Mouse (Mus musculus) MEL (cell line): ENCODE measurements around the gene Ring1. TPM values are rescaled to one million over a fixed set of nuclear protein-coding genes. Genes with fewer than 3 reads are reported as not detected.

Source experiments
- DNase-seq: peaks from one replicate; pipeline ENCODE4 v3.0.0; 2011; ENCODE audit warnings: low read depth, low spot score
- H3K27ac ChIP-seq: 2 replicates; pipeline ENCODE4 v1.5.1; 2012; ENCODE audit warnings: low read depth, mild to moderate bottlenecking, control low read depth, low read length, moderate library complexity; ENCODE audit not compliant: control insufficient read depth
- H3K27me3 ChIP-seq, 2 experiments: fragments of 150-350 bp in 1 of 2; sonication (generic) in 1 of 2; 2 replicates each; pipeline ENCODE4 v1.6.1; 2012; ENCODE audit warnings: low read length in 2 of 2, mild to moderate bottlenecking in 2 of 2, improper control_type of control experiment in 1 of 2, moderate library complexity in 1 of 2; ENCODE audit not compliant: insufficient read depth in 2 of 2, control insufficient read depth in 1 of 2
- H3K36me3 ChIP-seq, 2 experiments: 2 replicates each; pipeline ENCODE4 v1.6.1; 2012 to 2014; ENCODE audit warnings: low read length in 2 of 2, improper control_type of control experiment in 1 of 2, inconsistent platforms in 1 of 2, mild to moderate bottlenecking in 1 of 2; ENCODE audit not compliant: insufficient read depth in 2 of 2, control insufficient read depth in 1 of 2
- H3K4me1 ChIP-seq, 2 experiments: fragments of 150-350 bp in 1 of 2; sonication (generic) in 1 of 2; 2 replicates each; pipeline ENCODE4 v1.6.1; 2012; ENCODE audit warnings: low read length in 2 of 2, improper control_type of control experiment in 1 of 2, mild to moderate bottlenecking in 1 of 2; ENCODE audit not compliant: insufficient read depth in 2 of 2, control insufficient read depth in 1 of 2
- H3K4me3 ChIP-seq, 2 experiments: fragments of 150-350 bp in 1 of 2; sonication (generic) in 1 of 2; 2 replicates each; pipeline ENCODE4 v1.5.1; 2012; ENCODE audit warnings: low read depth in 2 of 2, low read length in 2 of 2, mild to moderate bottlenecking in 2 of 2, moderate library complexity in 2 of 2, control low read depth in 1 of 2, improper control_type of control experiment in 1 of 2; ENCODE audit not compliant: control insufficient read depth in 1 of 2, insufficient read depth in 1 of 2
- H3K79me2 ChIP-seq: 2 replicates; pipeline ENCODE4 v1.6.1; 2012; ENCODE audit warnings: mild to moderate bottlenecking, low read length, moderate library complexity; ENCODE audit not compliant: control insufficient read depth, poor library complexity, insufficient read depth
- H3K9ac ChIP-seq: 2 replicates; pipeline ENCODE4 v1.6.1; 2012; ENCODE audit warnings: low read depth, mild to moderate bottlenecking, control low read depth, low read length, moderate library complexity; ENCODE audit not compliant: control insufficient read depth, poor library complexity, severe bottlenecking
- H3K9me3 ChIP-seq: fragments of 150-350 bp; sonication (generic); replicated peaks from 2 replicates; pipeline ENCODE4 v1.6.1; 2012; ENCODE audit warnings: mild to moderate bottlenecking, low read length, improper control_type of control experiment, moderate library complexity; ENCODE audit not compliant: insufficient read depth
- BHLHE40 ChIP-seq: IDR thresholded peaks from 2 replicates; pipeline ENCODE4 v1.6.1; 2012; ENCODE audit warnings: low read depth, mild to moderate bottlenecking, inconsistent platforms, low read length, improper control_type of control experiment, borderline replicate concordance
- CHD2 ChIP-seq: IDR thresholded peaks from 2 replicates; pipeline ENCODE4 v1.6.1; 2011; ENCODE audit warnings: low read length, improper control_type of control experiment
- CTCF ChIP-seq, 3 experiments: IDR thresholded peaks in 2 of 3; conservative IDR thresholded peaks in 1 of 3; 2 replicates each; pipeline ENCODE4 v1.5.1; 2011 to 2012; ENCODE audit warnings: low read length in 3 of 3, low read depth in 2 of 3, mild to moderate bottlenecking in 2 of 3, improper control_type of control experiment in 1 of 3, inconsistent platforms in 1 of 3, mixed read lengths in 1 of 3, moderate library complexity in 1 of 3; ENCODE audit not compliant: control insufficient read depth in 1 of 3, insufficient read depth in 1 of 3, poor library complexity in 1 of 3, severe bottlenecking in 1 of 3
- ELF1 ChIP-seq: IDR thresholded peaks from 2 replicates; pipeline ENCODE4 v1.6.1; 2014; ENCODE audit warnings: low read depth, mild to moderate bottlenecking, inconsistent platforms, low read length, improper control_type of control experiment, moderate library complexity
- ETS1 ChIP-seq: IDR thresholded peaks from 2 replicates; pipeline ENCODE4 v1.6.1; 2012; ENCODE audit warnings: low read depth, mild to moderate bottlenecking, inconsistent platforms, low read length, improper control_type of control experiment, moderate library complexity
- GATA1 ChIP-seq: IDR thresholded peaks from 2 replicates; pipeline ENCODE4 v1.6.1; 2011; ENCODE audit warnings: low read depth, low read length, improper control_type of control experiment
- HCFC1 ChIP-seq: IDR thresholded peaks from 2 replicates; pipeline ENCODE4 v1.6.1; 2012; ENCODE audit warnings: low read depth, mild to moderate bottlenecking, inconsistent platforms, low read length, improper control_type of control experiment, moderate library complexity
- JUND ChIP-seq: IDR thresholded peaks from 2 replicates; pipeline ENCODE4 v1.6.1; 2011; ENCODE audit warnings: low read depth, mild to moderate bottlenecking, improper control_type of control experiment, low read length
- KAT2A ChIP-seq: conservative IDR thresholded peaks from 2 replicates; pipeline ENCODE4 v1.6.1; 2012; ENCODE audit warnings: low read depth, low read length, improper control_type of control experiment, inconsistent platforms
- MAFK ChIP-seq: IDR thresholded peaks from 2 replicates; pipeline ENCODE4 v1.6.1; 2011; ENCODE audit warnings: low read depth, mild to moderate bottlenecking, low read length, improper control_type of control experiment, borderline replicate concordance
- MAZ ChIP-seq: IDR thresholded peaks from 2 replicates; pipeline ENCODE4 v1.6.1; 2012; ENCODE audit warnings: low read depth, mild to moderate bottlenecking, inconsistent platforms, low read length, improper control_type of control experiment
- MEF2A ChIP-seq: IDR thresholded peaks from 2 replicates; pipeline ENCODE4 v1.6.1; 2014; ENCODE audit warnings: low read depth, mild to moderate bottlenecking, inconsistent platforms, low read length, improper control_type of control experiment; ENCODE audit not compliant: poor library complexity, insufficient replicate concordance, severe bottlenecking; ENCODE audit errors: extremely low read depth
- MXI1 ChIP-seq: IDR thresholded peaks from 2 replicates; pipeline ENCODE4 v1.6.1; 2011; ENCODE audit warnings: mild to moderate bottlenecking, low read depth, low read length, improper control_type of control experiment
- MYB ChIP-seq: IDR thresholded peaks from 2 replicates; pipeline ENCODE4 v1.6.1; 2011; ENCODE audit warnings: mild to moderate bottlenecking, low read depth, low read length, improper control_type of control experiment
- MYC ChIP-seq: IDR thresholded peaks from 2 replicates; pipeline ENCODE4 v1.6.1; 2011; ENCODE audit warnings: low read depth, mild to moderate bottlenecking, low read length, improper control_type of control experiment, moderate library complexity
- NELFE ChIP-seq: IDR thresholded peaks from 2 replicates; pipeline ENCODE4 v1.6.1; 2011; ENCODE audit warnings: low read depth, low read length, improper control_type of control experiment
- NRF1 ChIP-seq: IDR thresholded peaks from 2 replicates; pipeline ENCODE4 v1.6.1; 2014; ENCODE audit warnings: low read depth, mild to moderate bottlenecking, inconsistent platforms, low read length, improper control_type of control experiment, moderate library complexity; ENCODE audit not compliant: poor library complexity, insufficient read depth, severe bottlenecking
- POLR2A ChIP-seq, 2 experiments: IDR thresholded peaks; 2 replicates each; pipeline ENCODE4 v1.6.1; 2011 to 2012; ENCODE audit warnings: low read length in 2 of 2, mild to moderate bottlenecking in 2 of 2, control low read depth in 1 of 2, improper control_type of control experiment in 1 of 2, low read depth in 1 of 2, moderate library complexity in 1 of 2; ENCODE audit not compliant: control insufficient read depth in 1 of 2, insufficient read depth in 1 of 2, poor library complexity in 1 of 2
- POLR2AphosphoS5 ChIP-seq: IDR thresholded peaks from 2 replicates; pipeline ENCODE4 v1.6.1; 2012; ENCODE audit warnings: low read depth, borderline replicate concordance, mild to moderate bottlenecking, inconsistent platforms, low read length, moderate library complexity, mixed read lengths
- RCOR1 ChIP-seq: IDR thresholded peaks from 2 replicates; pipeline ENCODE4 v1.6.1; 2012; ENCODE audit warnings: low read depth, mild to moderate bottlenecking, inconsistent platforms, low read length, improper control_type of control experiment
- SIN3A ChIP-seq: IDR thresholded peaks from 2 replicates; pipeline ENCODE4 v1.6.1; 2012; ENCODE audit warnings: low read length, improper control_type of control experiment, inconsistent platforms
- TAL1 ChIP-seq: IDR thresholded peaks from 2 replicates; pipeline ENCODE4 v1.6.1; 2012; ENCODE audit warnings: mild to moderate bottlenecking, inconsistent platforms, low read length, moderate library complexity, mixed read lengths
- TBP ChIP-seq: IDR thresholded peaks from 2 replicates; pipeline ENCODE4 v1.8.0; 2011; ENCODE audit warnings: low read depth, low read length, improper control_type of control experiment
- TCF12 ChIP-seq: IDR thresholded peaks from 2 replicates; pipeline ENCODE4 v1.6.1; 2014; ENCODE audit warnings: low read depth, mild to moderate bottlenecking, inconsistent platforms, low read length, improper control_type of control experiment, moderate library complexity
- UBTF ChIP-seq: IDR thresholded peaks from 2 replicates; pipeline ENCODE4 v1.6.1; 2012; ENCODE audit warnings: low read depth, mild to moderate bottlenecking, inconsistent platforms, low read length, improper control_type of control experiment, moderate library complexity, borderline replicate concordance; ENCODE audit not compliant: insufficient read depth
- USF1 ChIP-seq: IDR thresholded peaks from 2 replicates; pipeline ENCODE4 v1.6.1; 2014; ENCODE audit warnings: low read depth, mild to moderate bottlenecking, inconsistent platforms, low read length, improper control_type of control experiment, moderate library complexity
- USF2 ChIP-seq, 2 experiments: IDR thresholded peaks; 2 replicates each; pipeline ENCODE4 v1.6.1; 2011 to 2012; ENCODE audit warnings: improper control_type of control experiment in 2 of 2, low read length in 2 of 2, borderline replicate concordance in 1 of 2, inconsistent platforms in 1 of 2, low read depth in 1 of 2, mild to moderate bottlenecking in 1 of 2; ENCODE audit not compliant: insufficient read depth in 1 of 2
- ZC3H11A ChIP-seq: IDR thresholded peaks from 2 replicates; pipeline ENCODE4 v1.6.1; 2012; ENCODE audit warnings: low read depth, mild to moderate bottlenecking, inconsistent platforms, low read length, improper control_type of control experiment
- ZKSCAN1 ChIP-seq: IDR thresholded peaks from 2 replicates; pipeline ENCODE4 v1.6.1; 2012; ENCODE audit warnings: low read depth, mild to moderate bottlenecking, inconsistent platforms, low read length, improper control_type of control experiment, moderate library complexity
- ZMIZ1 ChIP-seq: IDR thresholded peaks from 2 replicates; pipeline ENCODE4 v1.6.1; 2012; ENCODE audit warnings: low read depth, mild to moderate bottlenecking, inconsistent platforms, low read length, improper control_type of control experiment, moderate library complexity
- ZNF384 ChIP-seq: IDR thresholded peaks from 2 replicates; pipeline ENCODE4 v1.6.1; 2012; ENCODE audit warnings: low read depth, mild to moderate bottlenecking, inconsistent platforms, low read length, improper control_type of control experiment
- polyA plus RNA-seq, 2 experiments: library from polyadenylated mRNA; stranded (reverse) in 1 of 2; unstranded in 1 of 2; fragments of >175 nt in 1 of 2; fragments of >200 nt in 1 of 2; gene quantifications; 2 replicates each; pipeline versions ENCODE4 v1.2.1 to v1.2.4; 2012; ENCODE audit warnings: low replicate concordance in 2 of 2, low read depth in 1 of 2; ENCODE audit not compliant: insufficient read length in 2 of 2, insufficient read depth in 1 of 2, missing spikeins in 1 of 2
- total RNA-seq: library from RNA; depleted of rRNA; stranded (reverse); fragments of 300-350 nt; gene quantifications from 2 replicates; pipeline ENCODE4 v1.2.3, GENCODE M21; 2012

The Ring1 gene
- total and polyA plus RNA-seq, 3 experiments = 18.3 to 28.4 TPM; not detected in 1

DNA sequence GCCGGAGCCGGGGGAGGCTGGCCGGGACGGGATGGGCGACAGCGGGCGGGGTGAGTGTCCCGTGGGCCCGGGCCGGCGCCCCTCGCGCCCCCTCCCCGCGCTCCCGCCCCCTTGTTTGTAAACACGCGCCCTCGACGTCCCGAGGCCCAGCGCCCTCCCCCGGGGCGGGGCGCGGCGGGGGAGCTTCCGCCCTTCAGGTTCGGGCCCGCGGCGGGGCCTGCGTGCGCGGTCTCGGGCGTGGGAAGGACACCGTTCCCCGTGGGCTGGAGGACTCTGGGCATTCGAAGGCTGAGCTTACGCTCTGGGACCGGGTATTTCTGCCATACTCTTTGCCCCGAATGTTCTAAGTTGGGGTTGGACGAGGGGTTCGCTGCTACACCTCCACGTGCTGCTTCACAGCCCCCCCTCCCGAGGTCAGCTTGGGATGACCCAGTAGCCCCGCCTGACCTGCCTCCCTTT is 7.7 kb upstream of the Ring1 start (continued):
- no peak; the same call in 1 of the 2 replicates for TF ChIP-seq KAT2A
- no peak for TF ChIP-seq TAL1
- no peak for TF ChIP-seq POLR2A (IDR thresholded peaks at IDR 0.05; ENCODE audit: control insufficient read depth in 1 of 2, insufficient read depth in 1 of 2, low read depth in 1 of 2, low read length in 2 of 2, poor library complexity in 1 of 2)
- no peak for TF ChIP-seq ZKSCAN1
- TF ChIP-seq CHD2 = no peak
- no peak for TF ChIP-seq USF2 (IDR thresholded peaks at IDR 0.05; ENCODE audit: borderline replicate concordance in 1 of 2, insufficient read depth in 1 of 2, low read depth in 1 of 2, low read length in 2 of 2)
- TF ChIP-seq NRF1 = 0 out of 2 replicates have a peak, but pooled peaks have one; percentile 25
- TF ChIP-seq, all 39 proteins: peak for 13

- H3K4me1 ChIP-seq = peaks cover 2 to 31% of the 10 kb centered on the region in 2 experiments; a peak in 3 of 4 replicates
- H3K9ac ChIP-seq = peak within 1 kb of the TSS; percentile 99
- no peaks in the 10 kb centered on the region for H3K9me3 ChIP-seq
- peak within 1 kb of the TSS; percentile 90 to 100 for H3K4me3 ChIP-seq
- H3K79me2 ChIP-seq = peaks cover 43% of the 10 kb centered on the region
- peak; percentile 98 for DNase-seq
- H3K36me3 ChIP-seq = peaks cover 4 to 14% of the 10 kb centered on the region in 2 experiments; a peak in 3 of 4 replicates
- no peaks in the 10 kb centered on the region for H3K27me3 ChIP-seq
- peak within 1 kb of the TSS; percentile 83 for H3K27ac ChIP-seq
- no peak for TF ChIP-seq MYB
- TF ChIP-seq NELFE = peak; percentile 76
- peak; percentile 98 for TF ChIP-seq NRF1
- TF ChIP-seq ZC3H11A = no peak
- TF ChIP-seq MAZ = peak; percentile 83; the same call in 1 of the 2 replicates
- no peak for TF ChIP-seq TAL1
- no peak for TF ChIP-seq ZNF384
- no peak for TF ChIP-seq JUND
- TF ChIP-seq CHD2 = peak; percentile 97
- TF ChIP-seq USF1 = no peak
- peak; percentile 82 for TF ChIP-seq MXI1
- TF ChIP-seq RCOR1 = no peak
- peak; percentile 10; the same call in 1 of the 2 replicates for TF ChIP-seq ETS1
- no peak for TF ChIP-seq USF2 (IDR thresholded peaks at IDR 0.05; ENCODE audit: borderline replicate concordance in 1 of 2, insufficient read depth in 1 of 2, low read depth in 1 of 2, low read length in 2 of 2)
- TF ChIP-seq TCF12 = peak; percentile 53
- TF ChIP-seq POLR2AphosphoS5 = peak; percentile 59; the same call in 1 of the 2 replicates
- no peak for TF ChIP-seq BHLHE40
- TF ChIP-seq MYC = peak; percentile 61; the same call in 1 of the 2 replicates
- TF ChIP-seq ELF1 = peak; percentile 74
- TF ChIP-seq ZMIZ1 = no peak; the same call in none of the 2 replicates
- TF ChIP-seq MAFK = no peak
- TF ChIP-seq POLR2A (IDR thresholded peaks at IDR 0.05; ENCODE audit: control insufficient read depth in 1 of 2, insufficient read depth in 1 of 2, low read depth in 1 of 2, low read length in 2 of 2, poor library complexity in 1 of 2) = peak; percentile 74 to 90
- TF ChIP-seq SIN3A = peak; percentile 94
- TF ChIP-seq HCFC1 = peak; percentile 94
- TF ChIP-seq CTCF (IDR thresholded peaks at IDR 0.05 in 2 of 3, conservative IDR thresholded peaks at IDR 0.05 in 1 of 3; ENCODE audit: control insufficient read depth in 1 of 3, insufficient read depth in 1 of 3, low read depth in 2 of 3, low read length in 3 of 3, poor library complexity in 1 of 3, severe bottlenecking in 1 of 3) = no peak
- no peak for TF ChIP-seq UBTF
- no peak for TF ChIP-seq MEF2A
- no peak for TF ChIP-seq GATA1
- TF ChIP-seq TBP = peak; percentile 59; the same call in 1 of the 2 replicates
These were observed 7.1 kb upstream of the Ring1 start, which contains the start of the genes Slc39a7 and Rxrb for GRCm38 (mm10) chr17:34031465-34032173. Gene Slc39a7, minus strand, starts transcription at chr17:34031682. Gene Rxrb, plus strand, starts transcription at chr17:34031812.
